Mouse (Mus musculus) left cerebral cortex, postnatal 4 days (tissue): ENCODE measurements around the gene Plppr2. TPM values are rescaled to one million over a fixed set of nuclear protein-coding genes. Genes with fewer than 3 reads are reported as not detected.
A peak's percentile ranks its signal among the peaks of the same experiment; 100 is the strongest.

Source experiments
- DNase-seq: peaks from one replicate; pipeline ENCODE4 v3.0.0-alpha.2; 2022
- intact Hi-C: fragments of 180-260 bp; cut with DNase I; formaldehyde crosslinking; loops from one replicate; pipeline ENCODE4 v1.15.1; 2025
- total RNA-seq, 2 experiments: library from RNA; stranded (reverse); gene quantifications; 2 replicates each; pipeline ENCODE4 v1.2.3; 2021

The Plppr2 gene
- total RNA-seq, 2 experiments from 2014 or later = 199 to 225 TPM

DNA sequence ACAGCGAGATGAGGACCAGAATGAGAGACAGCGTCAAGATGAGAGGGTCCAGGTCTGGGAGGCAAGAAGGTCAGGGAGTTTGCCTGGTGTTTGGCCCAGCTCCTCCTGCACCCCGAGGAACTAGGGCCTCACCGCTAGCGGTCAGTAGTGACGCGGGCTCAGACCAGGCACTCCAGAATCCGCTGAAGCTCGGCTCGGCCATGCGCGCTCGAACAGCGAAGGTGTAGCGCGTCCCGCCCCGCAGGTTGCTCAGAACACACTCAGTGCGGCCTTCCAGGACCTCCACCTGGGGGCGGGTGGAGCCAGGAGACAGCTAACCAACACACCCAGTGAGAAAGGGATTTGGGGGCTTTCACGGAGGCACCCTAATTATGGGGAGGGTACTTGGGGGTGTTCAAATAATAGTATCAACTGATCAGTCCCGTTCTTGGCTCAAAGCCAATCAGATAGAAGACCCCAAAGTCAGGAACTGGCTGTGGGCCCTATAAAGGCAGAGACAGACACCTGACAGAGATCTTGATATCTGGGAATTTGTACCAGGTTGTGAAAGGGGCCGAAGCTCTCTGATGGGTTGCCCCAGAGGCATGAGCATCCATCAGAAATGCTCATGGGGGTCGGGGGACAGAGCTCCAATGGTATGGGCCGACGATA is 23.9 kb downstream of the Plppr2 start:
- intact Hi-C loops = no loop called here
- no peak for DNase-seq

DNA sequence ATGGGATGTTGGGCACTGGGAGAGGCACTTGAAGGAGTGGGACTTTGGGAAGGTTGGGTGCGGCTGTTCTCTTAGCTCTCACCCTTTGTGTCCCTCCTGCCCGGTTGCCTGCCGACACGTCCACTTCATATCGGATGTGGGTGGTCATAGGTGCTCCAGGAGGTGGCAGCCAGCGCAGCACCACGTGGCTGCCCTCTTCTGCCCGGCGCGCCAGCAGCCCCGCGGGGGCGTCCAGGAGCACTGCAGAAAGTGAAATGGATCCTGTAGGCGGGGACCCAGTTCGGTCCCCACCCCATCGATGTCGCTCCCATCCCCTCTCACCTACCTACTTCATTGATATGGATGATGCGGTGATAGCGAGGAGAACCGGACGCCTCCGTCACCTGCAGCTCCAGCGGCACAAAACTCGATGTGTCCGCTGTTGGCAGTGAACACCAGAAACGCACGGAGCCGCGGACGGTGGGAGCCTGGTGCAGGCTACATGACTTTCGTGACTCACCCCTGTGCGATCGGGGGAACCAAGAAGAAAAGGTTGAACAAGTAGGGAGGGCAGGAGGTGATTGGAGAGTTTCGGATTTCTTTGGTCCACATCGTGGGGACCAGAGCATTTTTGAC is 24.6 kb downstream of the Plppr2 start:
- intact Hi-C loops = no loop called here
- DNase-seq = no peak

DNA sequence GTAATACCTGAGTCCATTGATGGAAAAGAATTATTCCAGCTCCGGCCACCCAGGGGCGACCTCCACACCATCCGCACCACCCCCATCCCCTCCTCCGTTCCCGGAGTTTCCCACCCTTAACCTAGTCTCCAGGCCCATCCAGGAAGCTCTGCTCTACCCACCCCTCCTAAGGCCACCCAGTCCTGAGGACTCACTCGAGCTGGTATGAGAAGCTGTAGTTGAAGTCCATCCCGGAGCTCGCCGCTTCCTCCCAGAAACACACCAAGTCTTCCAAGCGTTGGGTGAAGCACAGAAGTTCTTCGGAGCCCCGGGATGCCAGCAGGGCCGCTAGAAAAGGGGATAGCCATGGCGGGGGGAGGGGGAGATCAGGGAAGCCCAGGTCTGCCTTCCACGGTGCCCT is 25.2 kb downstream of the Plppr2 start:
- intact Hi-C loops = no loop called here
- no peak for DNase-seq

DNA sequence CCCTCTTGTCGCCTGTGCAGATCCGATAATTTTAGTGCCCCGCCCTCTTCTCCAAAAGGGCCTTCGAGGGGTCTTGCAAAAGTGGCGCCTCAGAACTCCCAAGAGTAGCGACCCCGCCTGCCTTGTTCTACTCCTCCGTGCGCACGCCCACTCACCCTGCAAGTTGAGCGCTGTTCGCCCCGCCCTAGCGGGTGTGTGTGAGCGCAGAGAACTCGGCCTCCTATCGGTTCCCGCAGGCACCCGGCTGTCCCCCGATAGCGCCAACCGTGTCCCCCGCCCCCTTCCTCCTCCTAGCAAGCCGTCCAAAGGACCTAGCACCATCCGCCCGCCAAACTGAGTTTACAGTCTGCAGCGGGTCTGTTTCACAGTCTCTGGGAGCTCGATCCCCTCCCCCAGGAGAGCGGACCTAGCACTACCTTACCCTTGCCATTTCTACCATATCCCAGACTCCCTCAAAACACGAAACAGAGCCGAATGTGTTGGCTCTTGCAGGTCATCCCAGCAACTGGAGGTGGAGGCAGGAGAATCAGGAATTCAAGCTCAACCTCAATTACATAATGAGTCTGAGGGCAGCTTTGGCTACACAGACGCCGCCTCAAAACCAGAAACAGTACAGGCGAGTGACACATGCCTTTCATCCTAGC is 25.7 kb downstream of the Plppr2 start:
- DNase-seq = peak; percentile 57
- intact Hi-C loops = no loop called here

DNA sequence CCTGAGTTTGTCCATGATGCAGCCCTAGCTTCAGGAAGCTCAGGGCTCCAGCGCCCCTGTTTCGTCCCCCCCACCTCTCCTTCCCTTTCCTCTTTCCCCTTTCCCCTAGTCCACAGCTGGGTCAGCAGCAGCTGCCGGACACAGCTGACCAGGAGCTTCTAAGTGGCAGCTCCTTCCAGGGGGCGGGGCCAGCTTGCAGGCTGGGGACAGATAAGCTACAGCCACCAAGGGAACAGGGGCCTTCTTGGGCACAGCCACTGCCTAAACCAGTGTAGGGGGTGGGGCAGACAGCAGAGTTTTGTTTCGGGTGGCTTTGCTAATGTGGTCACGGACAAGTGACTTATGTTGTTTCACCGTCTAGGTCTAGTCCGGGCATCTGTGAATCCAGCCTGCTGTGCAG is 26.6 kb downstream of the Plppr2 start, which contains the start of gene Epor:
Epor (minus strand) TSS at position 90 of the 400 bp plus-strand sequence.
- no peak for DNase-seq
- intact Hi-C loops = no loop called here

DNA sequence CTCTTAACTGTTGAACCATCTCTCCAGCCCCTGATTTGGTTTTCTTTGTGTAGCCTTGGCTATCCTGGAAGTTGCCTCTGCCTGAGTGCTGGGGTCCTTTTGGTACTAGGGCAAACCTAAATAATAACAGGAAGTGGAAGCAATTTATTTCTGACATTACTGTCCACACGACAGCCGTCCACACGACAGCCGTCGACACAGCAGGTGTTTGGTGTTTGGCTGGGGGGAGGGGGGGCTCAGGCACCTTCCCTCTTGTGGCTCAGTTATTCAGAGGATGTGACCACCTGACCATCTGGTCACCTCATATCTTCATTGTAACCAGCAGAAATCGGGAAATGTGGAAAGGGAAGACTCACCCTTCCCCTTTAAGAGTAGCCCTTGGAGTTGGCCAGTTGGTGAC is 32.0 kb downstream of the Plppr2 start:
- intact Hi-C loops = no loop called here
- no peak for DNase-seq

DNA sequence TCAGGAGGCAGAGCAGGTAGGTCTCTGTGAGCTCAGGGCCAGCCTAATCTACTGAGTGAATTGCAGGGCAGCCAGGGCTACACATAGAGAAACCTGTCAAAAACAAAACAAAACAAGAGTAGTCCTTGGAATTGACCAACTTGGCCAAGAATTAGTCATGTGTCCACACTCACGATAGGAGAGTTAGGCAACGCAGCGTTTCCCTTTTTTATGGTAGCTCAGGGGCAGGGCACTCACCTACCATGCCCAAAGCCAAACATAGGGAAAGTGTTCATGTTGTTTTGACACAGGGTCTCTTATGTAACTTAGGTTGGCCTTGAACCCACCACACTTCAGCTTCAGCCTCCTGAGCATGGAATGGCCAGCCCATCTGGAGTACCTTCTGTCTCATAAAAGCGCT is 32.5 kb downstream of the Plppr2 start:
- intact Hi-C loops = no loop called here
- no peak for DNase-seq

DNA sequence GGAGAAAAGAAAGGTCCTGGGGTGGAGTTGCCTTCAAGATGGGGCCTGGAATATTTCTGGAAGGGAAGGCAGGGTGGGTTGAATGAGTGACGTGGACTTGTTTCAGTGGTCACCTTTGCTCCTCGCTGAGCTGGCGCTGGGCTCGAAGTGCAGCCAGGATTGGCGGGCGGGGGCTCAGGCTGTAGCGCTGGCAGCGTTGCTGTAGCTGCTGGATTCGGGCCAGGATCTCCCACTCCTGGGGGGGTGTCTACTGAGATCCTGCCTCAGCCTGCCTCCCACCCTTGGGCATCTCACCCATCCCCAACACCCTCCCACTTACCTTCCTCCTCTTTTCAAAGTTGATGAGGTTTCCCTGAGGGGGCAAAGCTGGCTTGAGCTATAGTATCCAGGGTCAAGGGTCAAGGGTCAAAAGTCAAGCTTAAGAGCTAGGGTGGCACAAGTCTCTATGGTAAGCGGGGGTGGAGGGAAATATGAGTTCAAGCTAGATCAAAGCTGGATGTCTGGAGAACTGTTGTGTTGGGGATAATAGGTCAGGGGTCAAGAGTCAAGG is 39.9 kb downstream of the Plppr2 start:
- no peak for DNase-seq
- intact Hi-C loops = no loop called here

DNA sequence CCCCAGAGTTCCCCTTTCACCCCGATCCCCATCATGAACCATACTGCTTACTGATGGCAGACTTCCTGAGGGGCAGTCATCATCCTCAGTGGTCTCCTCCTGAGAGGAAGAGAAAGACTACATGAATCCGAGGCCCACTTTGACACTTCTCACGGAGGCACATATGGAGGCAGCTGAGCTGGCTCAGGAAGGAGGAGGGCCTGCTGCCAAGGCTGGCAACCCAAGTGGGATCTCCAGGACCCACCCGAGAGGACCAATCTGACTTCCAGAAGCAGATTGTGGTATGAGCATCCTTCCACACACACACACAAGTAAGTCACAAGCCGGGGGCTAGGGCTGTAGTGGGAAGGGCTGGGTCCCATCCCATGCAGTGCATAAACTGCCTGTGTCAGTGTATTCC is 40.5 kb downstream of the Plppr2 start:
- peak; percentile 74 for DNase-seq
- intact Hi-C loops = no loop called here

DNA sequence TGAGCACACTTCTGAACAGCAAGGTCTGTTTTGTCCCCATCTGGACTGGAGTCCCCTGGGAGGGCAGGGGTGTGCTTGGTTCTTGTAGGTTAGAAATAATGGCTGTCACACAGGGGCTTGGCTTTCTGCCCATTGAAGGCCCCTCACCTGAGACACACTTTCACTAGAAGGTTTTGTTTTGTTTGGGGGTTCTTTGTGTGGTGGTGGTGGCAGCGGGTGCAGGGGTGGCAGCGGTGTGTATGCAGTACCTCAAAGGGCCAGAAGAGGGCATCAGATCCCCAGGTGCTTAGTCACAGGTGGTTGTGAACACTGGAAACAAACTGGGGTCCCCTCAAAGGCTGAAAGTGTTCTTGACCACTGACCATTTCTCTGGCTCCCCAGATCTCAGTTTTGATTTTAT is 41.1 kb downstream of the Plppr2 start:
- no peak for DNase-seq
- intact Hi-C loops = no loop called here

DNA sequence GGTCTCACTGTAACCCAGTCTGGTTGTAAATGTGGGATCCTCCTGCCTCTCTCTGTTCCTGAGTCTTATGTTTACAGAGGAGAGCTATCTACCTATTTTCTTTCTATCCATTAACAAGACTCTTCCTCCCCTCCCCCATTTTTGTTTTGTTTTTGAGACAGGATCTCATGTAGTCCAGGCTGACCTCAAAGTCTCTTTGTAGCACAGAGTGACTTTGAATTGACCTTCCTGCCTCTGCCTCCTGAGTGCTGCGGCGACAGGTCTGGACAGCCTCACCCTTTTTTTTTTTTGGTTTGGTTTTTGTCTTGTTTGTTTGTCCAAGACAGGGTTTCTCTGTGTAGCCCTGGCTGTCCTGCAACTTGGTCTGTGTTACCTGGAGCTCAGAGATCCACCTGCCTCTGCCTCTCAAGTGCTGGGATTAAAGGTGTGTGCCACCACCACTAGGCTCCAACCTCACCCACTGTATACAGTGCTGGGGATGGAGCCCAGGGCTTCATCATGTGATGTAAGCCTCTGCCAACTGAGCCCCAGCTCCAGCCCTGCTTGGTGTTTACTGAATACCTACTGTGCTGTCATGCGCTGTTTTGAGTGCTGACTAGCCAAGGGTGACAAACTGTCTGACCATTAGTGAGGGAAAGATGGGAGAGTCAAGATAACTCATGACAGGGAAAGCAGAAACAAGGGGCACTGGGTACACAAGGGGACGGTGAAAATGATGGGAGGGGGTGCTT is 41.7 kb downstream of the Plppr2 start:
- no peak for DNase-seq
- intact Hi-C loops = no loop called here

DNA sequence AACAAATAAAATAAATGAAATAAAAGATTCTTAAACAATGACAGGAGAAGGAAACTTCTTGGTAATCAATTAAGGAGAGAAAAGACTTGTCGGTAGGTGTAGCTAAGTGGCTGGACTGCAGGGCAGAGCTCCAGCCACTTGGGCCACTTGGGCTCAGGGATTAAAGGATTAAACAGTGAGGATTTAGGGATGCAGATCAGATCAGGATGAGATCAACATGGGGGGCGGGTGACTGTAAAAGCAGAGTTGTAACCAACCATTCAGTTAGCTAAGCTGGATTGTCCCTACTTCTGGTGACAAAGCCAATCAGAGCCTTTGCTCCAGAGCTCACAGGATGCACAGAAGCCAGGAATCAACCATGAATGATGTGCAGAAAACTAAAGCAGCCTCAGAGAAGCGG is 47.1 kb downstream of the Plppr2 start:
- DNase-seq = no peak
- intact Hi-C loops = no loop called here

DNA sequence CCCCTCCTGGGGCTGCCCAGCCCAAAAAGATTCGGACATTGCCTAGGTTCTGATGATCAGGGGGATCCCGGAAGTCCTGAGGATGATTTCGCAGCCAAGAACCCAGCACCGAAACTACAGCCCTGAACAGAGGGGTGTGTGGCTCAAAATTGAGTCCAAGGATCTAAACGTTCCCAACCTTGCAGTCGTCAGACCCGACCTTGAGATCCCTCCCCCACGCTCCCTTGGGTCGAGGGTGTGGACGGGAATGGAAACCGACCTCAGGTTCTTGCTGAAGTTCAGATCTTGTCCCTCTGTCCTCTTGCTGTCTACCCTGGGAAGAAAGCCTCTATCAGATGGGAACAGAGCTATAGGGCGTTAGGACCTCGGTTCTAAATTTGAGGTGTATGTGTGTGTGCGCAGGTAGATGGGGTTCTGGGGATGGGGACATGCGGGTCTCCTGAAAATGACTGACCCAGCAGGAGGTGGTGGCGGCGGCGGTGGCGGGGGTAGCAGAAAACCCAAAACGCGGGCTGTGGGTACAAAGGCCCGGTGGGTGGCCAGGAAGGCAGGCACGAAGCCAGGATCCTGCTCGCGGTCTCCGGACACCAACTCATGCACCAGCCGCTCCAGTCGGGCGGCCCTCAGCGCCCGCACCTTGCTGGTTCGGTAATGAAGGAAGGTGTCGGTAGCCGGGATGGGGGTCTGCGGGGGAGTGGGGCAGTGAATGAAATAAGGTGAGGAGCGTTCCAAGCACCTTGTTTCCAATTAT is 50.9 kb downstream of the Plppr2 start:
- intact Hi-C loops = no loop called here
- DNase-seq = no peak

DNA sequence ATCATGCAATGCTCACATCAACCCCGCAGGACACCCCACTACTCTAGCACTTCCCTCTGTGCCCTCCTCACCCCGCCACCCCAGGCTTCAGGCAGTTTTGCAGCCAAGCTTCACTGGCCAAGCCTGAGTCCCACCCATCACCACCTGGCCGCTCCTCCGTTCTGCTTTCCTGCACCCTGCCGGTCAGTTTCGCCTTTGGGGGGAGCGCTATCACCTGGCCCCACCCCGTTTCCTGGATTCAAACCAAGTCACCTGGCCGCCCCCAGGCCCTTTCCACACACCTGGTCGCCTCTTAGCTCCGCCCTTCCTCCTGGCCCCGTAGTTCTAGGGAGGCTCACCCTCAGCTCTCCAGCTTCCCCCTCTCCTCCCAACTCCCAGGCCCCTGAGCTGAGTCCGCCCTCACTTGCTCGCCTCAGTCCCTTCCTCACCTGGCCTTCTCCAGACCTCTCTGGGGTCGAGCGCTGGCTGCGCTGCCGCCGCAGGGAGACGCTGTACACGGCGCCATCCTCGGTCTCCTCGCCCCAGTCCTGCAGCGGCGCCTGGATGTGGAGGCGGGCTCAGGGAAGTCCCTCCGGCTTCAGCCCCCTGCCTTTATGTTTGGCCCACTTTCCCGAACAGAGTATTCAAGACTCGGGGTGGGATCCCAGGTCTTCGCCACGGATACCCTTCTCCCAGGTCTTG is 51.7 kb downstream of the Plppr2 start:
- no peak for DNase-seq

DNA sequence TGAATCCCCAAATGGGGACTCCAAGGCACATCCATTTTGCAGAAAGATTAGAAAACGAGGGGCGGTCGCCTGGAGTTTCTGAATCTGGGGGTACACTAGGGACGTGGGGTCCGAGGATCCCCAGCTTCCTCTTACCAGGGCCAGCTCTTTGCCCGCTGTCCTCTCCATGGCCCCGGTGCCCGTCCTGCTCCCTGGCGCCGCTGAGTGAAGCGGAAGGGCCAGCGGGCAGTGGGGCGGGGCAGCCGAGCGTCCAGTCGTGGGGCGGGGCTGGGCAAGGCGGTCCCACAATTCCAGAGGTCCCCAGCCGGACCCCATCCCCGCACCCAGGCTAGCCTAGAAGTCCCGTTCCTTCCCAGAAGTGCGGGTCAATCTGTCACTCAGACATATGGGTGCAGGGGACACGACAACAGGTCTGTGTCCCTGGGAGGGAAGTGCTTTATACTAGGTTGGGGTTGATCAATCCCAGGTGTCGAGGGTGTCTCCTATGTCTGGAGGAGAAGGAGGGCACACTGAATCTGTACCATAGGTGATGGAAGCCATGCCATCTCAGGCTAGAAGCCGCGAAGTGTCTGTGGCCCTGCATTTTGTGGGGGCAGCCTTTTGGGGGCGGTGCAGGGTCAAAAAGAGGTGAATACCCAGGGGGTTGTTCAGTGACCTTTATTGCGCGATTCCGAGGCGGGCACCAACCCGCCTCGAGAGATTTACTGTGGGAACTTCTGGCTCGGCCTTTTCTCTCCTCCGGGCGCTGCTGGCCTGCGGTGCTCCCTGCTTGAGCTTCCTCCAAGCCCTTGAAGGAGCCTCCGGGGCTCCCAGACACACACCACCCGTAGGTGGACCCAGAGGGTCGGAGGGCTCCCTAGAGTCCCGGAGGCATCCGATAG is 52.6 kb downstream of the Plppr2 start, which contains the start of gene Rgl3:
Rgl3 (minus strand) TSS at position 217 of the 881 bp plus-strand sequence.
- DNase-seq = no peak
- intact Hi-C loops = no loop called here

More for the DNA sequence above, 51.7 kb downstream of the Plppr2 start:
- intact Hi-C loops = no loop called here

DNA sequence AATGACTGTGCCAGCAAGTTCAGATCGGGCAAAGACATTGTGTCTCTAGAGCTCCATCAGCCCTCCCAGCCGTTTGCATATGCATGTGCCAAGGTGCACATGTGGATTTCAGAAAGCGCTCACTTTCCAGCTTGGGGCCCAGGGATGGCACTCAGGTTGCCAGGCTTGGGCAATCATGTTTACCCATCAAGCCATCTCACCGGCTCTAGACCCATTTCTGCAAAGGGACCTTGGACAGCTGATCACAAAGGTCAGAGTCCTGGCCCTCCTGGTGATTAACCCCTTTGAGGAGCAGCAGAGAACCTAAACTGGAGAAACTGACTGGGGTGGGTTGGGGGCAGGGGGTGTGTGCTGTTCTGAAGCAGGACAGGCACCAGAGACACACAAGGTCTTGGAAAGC is 55.4 kb downstream of the Plppr2 start:
- intact Hi-C loops = no loop called here
- no peak for DNase-seq

DNA sequence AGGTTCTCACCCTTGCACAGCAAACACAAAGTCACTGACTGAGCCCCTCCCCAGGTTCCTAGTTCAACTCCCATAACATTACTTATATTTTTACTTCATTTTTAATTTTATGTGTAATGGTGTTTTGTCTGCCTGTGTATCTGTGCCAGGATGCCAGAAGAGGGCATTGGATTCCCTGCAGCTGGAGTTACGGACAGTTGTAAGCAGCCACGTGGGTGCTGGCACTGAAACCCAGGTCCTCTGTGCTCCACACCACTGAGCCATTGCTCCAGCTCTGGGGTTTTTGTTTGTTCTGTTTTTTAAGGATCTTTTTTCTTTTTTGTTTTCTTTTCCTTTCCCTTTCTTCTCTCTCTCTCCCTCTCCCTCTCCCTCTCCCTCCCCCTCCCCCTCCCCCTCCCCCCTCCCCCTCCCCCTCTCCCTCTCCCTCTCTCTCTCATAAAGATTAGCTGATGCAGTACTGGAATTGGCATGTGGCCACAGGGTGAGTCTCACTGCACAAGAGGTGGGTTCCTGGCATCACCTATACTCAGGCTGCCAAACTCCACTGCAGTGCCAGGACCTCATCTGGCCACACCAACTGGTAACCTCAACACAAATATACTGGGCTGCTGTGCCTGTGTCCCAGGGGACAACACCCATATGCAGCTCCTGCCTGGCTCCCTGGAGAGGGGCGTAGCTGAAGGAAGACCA is 59.5 kb downstream of the Plppr2 start:
- intact Hi-C loops = no loop called here

More for the DNA sequence above, 59.5 kb downstream of the Plppr2 start:
- no peak for DNase-seq
